Mouse (Mus musculus) testis, adult 10 weeks (tissue): ENCODE data around the gene Itga1. TPM values are rescaled to one million over a fixed set of nuclear protein-coding genes. Genes with fewer than 3 reads are reported as not detected.

ENCODE experiments used
- polyA plus RNA-seq: library from polyadenylated mRNA; stranded (reverse); fragments of 350-450 nt; fragmentation: Illumina TruSeq; extraction: RNeasy Lipid Tissue Mini Kit (QIAGEN cat#74804); gene quantifications from one replicate; pipeline ENCODE4 v1.2.3, GENCODE M21; 2014; ENCODE audit warnings: low read depth, low replicate concordance

Itga1 gene
- polyA plus RNA-seq = 25.5 TPM

GRCm38 (mm10) chr13:115101355-115102191 is at the start of gene Itga1, which contains the start of gene Gm49395:
TSS of gene Itga1 (minus strand) at chr13:115101964.
TSS of gene Gm49395 (minus strand) at chr13:115101921.

GRCm38 (mm10) chr13:115090069-115090976 is 11.4 kb downstream of the Itga1 start, which contains the start of gene Pelo:
TSS of gene Pelo (minus strand) at chr13:115090186.

GRCm38 (mm10) chr13:114931775-114932294 is 169.9 kb downstream of the Itga1 start, which contains the start of gene Itga2:
TSS of gene Itga2 (minus strand) at chr13:114932100.

Other genes starting within 250 kb of the Itga1 start
- gene Itga2, start 169.9 kb downstream of the Itga1 start, polyA plus RNA-seq = 1.9 TPM
- 0.35 TPM for gene Pelo, start 11.8 kb downstream of the Itga1 start, polyA plus RNA-seq
- 2.3 TPM for gene Gm49395, start within 50 bp of the Itga1 start, polyA plus RNA-seq